Mouse (Mus musculus) heart, postnatal 4 days (tissue): ENCODE measurements around the gene Notch1. TPM values are rescaled to one million over a fixed set of nuclear protein-coding genes. Genes with fewer than 3 reads are reported as not detected.
A peak's percentile ranks its signal among the peaks of the same experiment; 100 is the strongest.

Experiments used
- DNase-seq: peaks from one replicate; pipeline ENCODE4 v3.0.0; 2021
- total RNA-seq, 2 experiments: library from RNA; stranded (reverse); gene quantifications; 2 replicates each; pipeline ENCODE4 v1.2.3; 2021

The Notch1 gene
- total RNA-seq, 2 experiments from 2014 or later, result 55.3 to 62.3 TPM

- no peak for DNase-seq
Observed at GRCm38 (mm10) chr2:26500027-26500598, 16.4 kb downstream of the Notch1 start.

GRCm38 (mm10) chr2:26498694-26499093 lies 17.8 kb downstream of the Notch1 start:
- no peak for DNase-seq

- no peak for DNase-seq
Observed at GRCm38 (mm10) chr2:26497861-26498533, 18.5 kb downstream of the Notch1 start.

GRCm38 (mm10) chr2:26496451-26496850 lies 20.0 kb downstream of the Notch1 start:
- DNase-seq, result no peak

GRCm38 (mm10) chr2:26495701-26496100 lies 20.8 kb downstream of the Notch1 start:
- DNase-seq, result no peak

GRCm38 (mm10) chr2:26494991-26495390 lies 21.5 kb downstream of the Notch1 start:
- no peak for DNase-seq

GRCm38 (mm10) chr2:26494396-26494795 lies 22.1 kb downstream of the Notch1 start:
- no peak for DNase-seq

GRCm38 (mm10) chr2:26493021-26493781 lies 23.3 kb downstream of the Notch1 start:
- DNase-seq, result peak; percentile 41

GRCm38 (mm10) chr2:26490760-26491301 lies 25.6 kb downstream of the Notch1 start:
- no peak for DNase-seq

GRCm38 (mm10) chr2:26488535-26489135 lies 27.8 kb downstream of the Notch1 start:
- DNase-seq, result no peak

GRCm38 (mm10) chr2:26487322-26488021 lies 29.0 kb downstream of the Notch1 start:
- peak; percentile 42 for DNase-seq

GRCm38 (mm10) chr2:26486835-26487321 lies 29.6 kb downstream of the Notch1 start:
- no peak for DNase-seq

- DNase-seq, result no peak
Observed at GRCm38 (mm10) chr2:26486264-26486810, 30.1 kb downstream of the Notch1 start.

- DNase-seq, result no peak
Observed at GRCm38 (mm10) chr2:26485710-26486109, 30.8 kb downstream of the Notch1 start.

- no peak for DNase-seq
Observed at GRCm38 (mm10) chr2:26485278-26485677, 31.2 kb downstream of the Notch1 start.

GRCm38 (mm10) chr2:26484169-26484568 lies 32.3 kb downstream of the Notch1 start:
- DNase-seq, result no peak

- DNase-seq, result no peak
Observed at GRCm38 (mm10) chr2:26483230-26483869, 33.1 kb downstream of the Notch1 start.

GRCm38 (mm10) chr2:26482824-26483223 lies 33.6 kb downstream of the Notch1 start:
- DNase-seq, result no peak

- DNase-seq, result no peak
Observed at GRCm38 (mm10) chr2:26481724-26482495, 34.6 kb downstream of the Notch1 start.

GRCm38 (mm10) chr2:26480911-26481310 lies 35.6 kb downstream of the Notch1 start:
- DNase-seq, result no peak
